Comparison of ENCODE assay signal across 9 mouse cellular contexts in genomic region chr6:138153111-138153510, GRCm38 (mm10). TPM values are rescaled to one million over a fixed set of nuclear protein-coding genes. Genes with fewer than 3 reads are reported as not detected.
A peak's percentile ranks its signal among the peaks of the same experiment; 100 is the strongest.
DNase-seq lines count a peak whose midpoint lies in the region; ATAC-seq and TF ChIP-seq lines count a peak whose summit lies in the region.
"Had no signal": no experiment of that assay in that cellular context is flagged by ENCODE, and none has a peak within 500 bp of the region (broad histone marks: within the 10 kb centered on the region; RNA-seq: fewer than 3 reads in every experiment).

No protein-coding gene starts in this region.

- H3K27ac ChIP-seq in heart, embryonic 12.5 days (ENCODE audit: poor library complexity, severe bottlenecking) = no peak overlapping the region
- no peak overlapping the region for H3K27ac ChIP-seq in hindbrain, postnatal 0 days
- no peak overlapping the region for H3K27ac ChIP-seq in neural tube, embryonic 11.5 days (ENCODE audit: low read depth, low read length)
- H3K27ac ChIP-seq: lung, embryonic 15.5 days had no signal

- ATAC-seq in heart, embryonic 12.5 days (ENCODE audit: insufficient number of reproducible peaks, low FRiP score) = no peak
- ATAC-seq in hindbrain, postnatal 0 days = no peak
- ATAC-seq in neural tube, embryonic 11.5 days (ENCODE audit: insufficient read depth, low FRiP score, low TSS enrichment) = no peak

- intact Hi-C loops in left cerebral cortex, postnatal 25 days (cut with DNase I) = loop anchor here (2.0 to 5.0 kb wide), 4 partner anchors 161 to 356 kb away; no protein-coding TSS in a partner anchor

- peak; percentile 89 for TF ChIP-seq CTCF in hindbrain, postnatal 0 days (IDR thresholded peaks at IDR 0.05; ENCODE audit: low read depth)

- peak; percentile 66 for DNase-seq in heart, adult 8-10 months (ENCODE audit: low spot score)
- peak; percentile 69 for DNase-seq in ZHBTc4 (ENCODE audit: low read depth, low spot score)
- peak; percentile 80 for DNase-seq in embryo, embryonic 10.5 days (ENCODE audit: low spot score)
- DNase-seq in hindbrain, postnatal 0 days (ENCODE audit: low spot score) = peak; percentile 68
- peak; percentile 78 to 81 for DNase-seq in left cerebral cortex, postnatal 25 days (ENCODE audit: low spot score in 2 of 2)
- DNase-seq in neural tube, embryonic 11.5 days (ENCODE audit: low spot score) = peak; percentile 61
- peak; percentile 41 for DNase-seq in thymus, postnatal 0 days (ENCODE audit: low spot score)

- H3K4me2 ChIP-seq in heart, embryonic 12.5 days = no peak overlapping the region
- no peak overlapping the region for H3K4me2 ChIP-seq in hindbrain, postnatal 0 days (ENCODE audit: low read depth, low read length)
- H3K4me2 ChIP-seq in neural tube, embryonic 11.5 days (ENCODE audit: low read depth) = no peak overlapping the region
- H3K4me2 ChIP-seq: lung, embryonic 15.5 days had no signal

- H3K4me1 ChIP-seq in heart, embryonic 12.5 days (replicated peaks) = no peaks in the 10 kb centered on the region
- H3K4me1 ChIP-seq in hindbrain, postnatal 0 days (ENCODE audit: insufficient read depth, low read length) = no peaks in the 10 kb centered on the region
- no peaks in the 10 kb centered on the region for H3K4me1 ChIP-seq in neural tube, embryonic 11.5 days (ENCODE audit: control insufficient read depth, insufficient read depth, low read length)
- H3K4me1 ChIP-seq: lung, embryonic 15.5 days had no signal

- H3K9me3 ChIP-seq in heart, embryonic 12.5 days (replicated peaks) = no peaks in the 10 kb centered on the region
- no peaks in the 10 kb centered on the region for H3K9me3 ChIP-seq in hindbrain, postnatal 0 days (ENCODE audit: low read length)
- H3K9me3 ChIP-seq in neural tube, embryonic 11.5 days (ENCODE audit: control insufficient read depth, low read length) = no peaks in the 10 kb centered on the region
- H3K9me3 ChIP-seq: lung, embryonic 15.5 days had no signal

- no peak overlapping the region for H3K9ac ChIP-seq in heart, embryonic 12.5 days
- no peak overlapping the region for H3K9ac ChIP-seq in hindbrain, postnatal 0 days (replicated peaks; ENCODE audit: low read length)
- H3K9ac ChIP-seq in neural tube, embryonic 11.5 days (ENCODE audit: low read length) = no peak overlapping the region
- H3K9ac ChIP-seq: lung, embryonic 15.5 days had no signal

- peaks cover 12% of the 10 kb centered on the region for H3K36me3 ChIP-seq in heart, embryonic 12.5 days
- H3K36me3 ChIP-seq in hindbrain, postnatal 0 days (ENCODE audit: insufficient read depth, low read length) = no peaks in the 10 kb centered on the region; the same call in 1 of the 2 replicates
- 0 out of 2 replicates have a peak, but pooled peaks cover 2% of the 10 kb centered on the region for H3K36me3 ChIP-seq in neural tube, embryonic 11.5 days (ENCODE audit: control insufficient read depth, insufficient read depth, low read length)

- no peak overlapping the region for H3K4me3 ChIP-seq in heart, embryonic 12.5 days
- no peak overlapping the region for H3K4me3 ChIP-seq in hindbrain, postnatal 0 days (ENCODE audit: low read length)
- H3K4me3 ChIP-seq in neural tube, embryonic 11.5 days (ENCODE audit: low read depth, low read length) = no peak overlapping the region
- H3K4me3 ChIP-seq: lung, embryonic 15.5 days had no signal

- H3K27me3 ChIP-seq in heart, embryonic 12.5 days (replicated peaks) = no peaks in the 10 kb centered on the region
- no peaks in the 10 kb centered on the region for H3K27me3 ChIP-seq in hindbrain, postnatal 0 days (ENCODE audit: insufficient read depth, low read length)
- no peaks in the 10 kb centered on the region for H3K27me3 ChIP-seq in neural tube, embryonic 11.5 days (ENCODE audit: control insufficient read depth, insufficient read depth, low read length)
- H3K27me3 ChIP-seq: lung, embryonic 15.5 days had no signal

- 22% methylated on average over 5 of the region's 5 CpGs for WGBS in heart, embryonic 12.5 days
- 32% methylated on average over 5 of the region's 5 CpGs for WGBS in hindbrain, postnatal 0 days
- 34% methylated on average over 5 of the region's 5 CpGs for WGBS in neural tube, embryonic 11.5 days

RNA-seq across cellular contexts. Expression of gene Mgst1, which starts 13.0 kb away (rescaled TPM):
- 100 to 1,000 TPM in 3 of 4 experiments, 10 to 100 TPM in 1; 96.1 to 135 (median 105) TPM for total RNA-seq in heart, adult 8-10 months (2022)
- polyA plus RNA-seq in heart, embryonic 12.5 days (2016; fragmentation: Nextera tagmentation; extraction: Ambion mirVana) = 90.4 and 97.4 TPM in 2 replicates
- total RNA-seq in hindbrain, postnatal 0 days (2014; rRNA removed) = 56.1 and 61.4 TPM in 2 replicates
- polyA plus RNA-seq in hindbrain, postnatal 0 days (2015; fragmentation: Nextera tagmentation; extraction: Ambion mirVana) = 140 and 155 TPM in 2 replicates
- 10 to 100 TPM in 1 of 2 experiments, 1 to 10 TPM in 1; 8.1 to 11.7 TPM for total RNA-seq in left cerebral cortex, postnatal 25 days (2021)
- polyA plus RNA-seq in neural tube, embryonic 11.5 days (2014; fragmentation: Nextera tagmentation; extraction: Ambion mirVana) = 59.7 and 61.3 TPM in 2 replicates
- polyA plus RNA-seq in thymus, postnatal 0 days (2015; fragmentation: Nextera tagmentation; extraction: Ambion mirVana) = 29.9 and 30.7 TPM in 2 replicates
